Mouse (Mus musculus) heart, embryonic 15.5 days (tissue): ENCODE results near the gene Arhgap20. TPM values are rescaled to one million over a fixed set of nuclear protein-coding genes. Genes with fewer than 3 reads are reported as not detected.

ENCODE experiments used
- ATAC-seq: fragments of 200-750 bp; cut with Nextera tagmentation; replicated peaks from 2 replicates; pipeline ENCODE4 v1.8.0; 2017; ENCODE audit warnings: low read depth, moderate TSS enrichment; ENCODE audit not compliant: insufficient number of reproducible peaks, insufficient read depth, low FRiP score
- H3K27ac ChIP-seq: fragments of 300-500 bp; sonication (generic); 2 replicates; pipeline ENCODE4 v1.5.1; 2015; ENCODE audit warnings: mild to moderate bottlenecking, inconsistent platforms
- H3K27me3 ChIP-seq: fragments of 300-500 bp; sonication (generic); 2 replicates; pipeline ENCODE4 v1.6.1; 2015; ENCODE audit warnings: inconsistent platforms
- H3K36me3 ChIP-seq: fragments of 300-500 bp; sonication (generic); 2 replicates; pipeline ENCODE4 v1.6.1; 2015; ENCODE audit warnings: mild to moderate bottlenecking, inconsistent platforms
- H3K4me1 ChIP-seq: fragments of 300-500 bp; sonication (generic); replicated peaks from 2 replicates; pipeline ENCODE4 v1.6.1; 2015; ENCODE audit warnings: inconsistent platforms
- H3K4me2 ChIP-seq: fragments of 300-500 bp; sonication (generic); 2 replicates; pipeline ENCODE4 v1.6.1; 2015; ENCODE audit warnings: inconsistent platforms, mild to moderate bottlenecking, moderate library complexity
- H3K4me3 ChIP-seq: fragments of 300-500 bp; sonication (generic); 2 replicates; pipeline ENCODE4 v1.5.1; 2015; ENCODE audit warnings: mild to moderate bottlenecking, inconsistent platforms
- H3K9ac ChIP-seq: fragments of 300-500 bp; sonication (generic); 2 replicates; pipeline ENCODE4 v1.6.1; 2015; ENCODE audit warnings: mild to moderate bottlenecking, inconsistent platforms
- H3K9me3 ChIP-seq: fragments of 300-500 bp; sonication (generic); replicated peaks from 2 replicates; pipeline ENCODE4 v1.6.1; 2016; ENCODE audit warnings: inconsistent platforms
- WGBS: fragments of 180-500 bp; shearing (Covaris S2); methylation state at CpG from one replicate; pipeline ENCODE4 v1.1.7; 2015; ENCODE audit warnings: mixed read lengths; 5-methylcytosine and 5-hydroxymethylcytosine counted together
- polyA plus RNA-seq: library from polyadenylated mRNA; unstranded; fragments of >200 nt; fragmentation: Nextera tagmentation; extraction: Ambion mirVana; gene quantifications from 2 replicates; pipeline ENCODE4 v1.2.1, GENCODE M21; 2015

Gene Arhgap20
- 1.5 and 1.9 TPM in 2 replicates for polyA plus RNA-seq

GRCm38 (mm10) chr9:51764921-51765416 is at the start of gene Arhgap20:
TSS of gene Arhgap20 (plus strand) at chr9:51765337.
- peak; percentile 91 for ATAC-seq
- H3K36me3 ChIP-seq = no peaks in the 10 kb centered on the region
- peak within 1 kb of the TSS; percentile 43; the same call in 1 of the 2 replicates for H3K27ac ChIP-seq
- peak within 1 kb of the TSS; percentile 56 for H3K9ac ChIP-seq
- H3K4me2 ChIP-seq = peak within 1 kb of the TSS; percentile 98
- peaks cover 54% of the 10 kb centered on the region for H3K27me3 ChIP-seq
- peak within 1 kb of the TSS; percentile 67 for H3K4me3 ChIP-seq
- 1% methylated on average over 62 of the region's 77 CpGs for WGBS
- H3K9me3 ChIP-seq = no peaks in the 10 kb centered on the region
- peaks cover 21% of the 10 kb centered on the region for H3K4me1 ChIP-seq

- ATAC-seq = no peak
Measured at GRCm38 (mm10) chr9:51718793-51719192, 46.3 kb upstream of the Arhgap20 start.

GRCm38 (mm10) chr9:51727960-51728359 is 37.2 kb upstream of the Arhgap20 start:
- Histone ChIP-seq H3K36me3 (no peaks in the 10 kb centered on the region), H3K9me3 (no peaks in the 10 kb centered on the region), H3K4me2 (no peak overlapping the region), H3K4me1 (0 out of 2 replicates have a peak, but pooled peaks cover 4% of the 10 kb centered on the region), H3K27me3 (no peaks in the 10 kb centered on the region), H3K4me3 (no peak overlapping the region), H3K9ac (no peak overlapping the region), H3K27ac (no peak overlapping the region)
- ATAC-seq = no peak
- WGBS = 39% methylated on average over 6 of the region's 6 CpGs

More at GRCm38 (mm10) chr9:51718793-51719192, 46.3 kb upstream of the Arhgap20 start:
- no peaks in the 10 kb centered on the region for H3K36me3 ChIP-seq
- H3K9ac ChIP-seq = no peak overlapping the region
- H3K27ac ChIP-seq = no peak overlapping the region
- no peak overlapping the region for H3K4me3 ChIP-seq
- H3K4me1 ChIP-seq = 0 out of 2 replicates have a peak, but pooled peaks cover 2% of the 10 kb centered on the region
- H3K4me2 ChIP-seq = no peak overlapping the region
- no peaks in the 10 kb centered on the region for H3K9me3 ChIP-seq
- H3K27me3 ChIP-seq = no peaks in the 10 kb centered on the region
- 79% methylated on average over 3 of the region's 3 CpGs for WGBS

- ATAC-seq = no peak
- no peaks in the 10 kb centered on the region for H3K4me1 ChIP-seq
- 65% methylated on average over 9 of the region's 9 CpGs for WGBS
Measured at GRCm38 (mm10) chr9:51735180-51736034, 29.7 kb upstream of the Arhgap20 start.

GRCm38 (mm10) chr9:51736750-51737368 is 28.3 kb upstream of the Arhgap20 start:
- no peak overlapping the region for H3K27ac ChIP-seq
- 74% methylated on average over 5 of the region's 5 CpGs for WGBS
- H3K27me3 ChIP-seq = no peaks in the 10 kb centered on the region
- H3K9ac ChIP-seq = no peak overlapping the region
- H3K4me3 ChIP-seq = no peak overlapping the region
- H3K4me1 ChIP-seq = no peaks in the 10 kb centered on the region
- no peak for ATAC-seq
- no peaks in the 10 kb centered on the region for H3K36me3 ChIP-seq
- H3K4me2 ChIP-seq = no peak overlapping the region
- H3K9me3 ChIP-seq = no peaks in the 10 kb centered on the region

More at GRCm38 (mm10) chr9:51735180-51736034, 29.7 kb upstream of the Arhgap20 start:
- no peaks in the 10 kb centered on the region for H3K36me3 ChIP-seq
- no peak overlapping the region for H3K4me3 ChIP-seq
- H3K4me2 ChIP-seq = no peak overlapping the region
- H3K27me3 ChIP-seq = no peaks in the 10 kb centered on the region
- no peaks in the 10 kb centered on the region for H3K9me3 ChIP-seq
- H3K27ac ChIP-seq = no peak overlapping the region
- H3K9ac ChIP-seq = no peak overlapping the region; the same call in 1 of the 2 replicates

GRCm38 (mm10) chr9:51738349-51738748 is 26.8 kb upstream of the Arhgap20 start:
- no peaks in the 10 kb centered on the region for H3K36me3 ChIP-seq
- no peak overlapping the region for H3K27ac ChIP-seq
- no peak overlapping the region for H3K4me3 ChIP-seq
- no peak overlapping the region for H3K9ac ChIP-seq
- no peak for ATAC-seq
- H3K4me2 ChIP-seq = no peak overlapping the region
- H3K27me3 ChIP-seq = no peaks in the 10 kb centered on the region
- H3K4me1 ChIP-seq = no peaks in the 10 kb centered on the region
- 83% methylated on average over 9 of the region's 9 CpGs for WGBS
- H3K9me3 ChIP-seq = no peaks in the 10 kb centered on the region

- no peaks in the 10 kb centered on the region for H3K36me3 ChIP-seq
- H3K27me3 ChIP-seq = no peaks in the 10 kb centered on the region
- no peak overlapping the region for H3K4me3 ChIP-seq
- no peak overlapping the region for H3K9ac ChIP-seq
- no peaks in the 10 kb centered on the region for H3K9me3 ChIP-seq
- no peak overlapping the region for H3K4me2 ChIP-seq
- no peaks in the 10 kb centered on the region for H3K4me1 ChIP-seq
- no peak for ATAC-seq
- WGBS = 81% methylated on average over 4 of the region's 4 CpGs
- H3K27ac ChIP-seq = no peak overlapping the region
Measured at GRCm38 (mm10) chr9:51739826-51740225, 25.3 kb upstream of the Arhgap20 start.

GRCm38 (mm10) chr9:51750144-51750543 is 15.0 kb upstream of the Arhgap20 start:
- H3K4me3 ChIP-seq = no peak overlapping the region
- H3K9me3 ChIP-seq = no peaks in the 10 kb centered on the region
- no peak for ATAC-seq
- H3K27ac ChIP-seq = no peak overlapping the region
- no peak overlapping the region for H3K9ac ChIP-seq
- no peaks in the 10 kb centered on the region for H3K27me3 ChIP-seq
- no peaks in the 10 kb centered on the region for H3K36me3 ChIP-seq
- no peaks in the 10 kb centered on the region for H3K4me1 ChIP-seq
- no peak overlapping the region for H3K4me2 ChIP-seq
- 58% methylated on average over 4 of the region's 4 CpGs for WGBS

GRCm38 (mm10) chr9:51761003-51761402 is 4.1 kb upstream of the Arhgap20 start:
- H3K4me1 ChIP-seq = peaks cover 11% of the 10 kb centered on the region
- no peak overlapping the region for H3K27ac ChIP-seq
- no peak for ATAC-seq
- H3K4me2 ChIP-seq = no peak overlapping the region
- H3K27me3 ChIP-seq = peaks cover 40% of the 10 kb centered on the region
- H3K9ac ChIP-seq = no peak overlapping the region
- no peak overlapping the region for H3K4me3 ChIP-seq
- no peaks in the 10 kb centered on the region for H3K36me3 ChIP-seq
- WGBS = 77% methylated on average over 2 of the region's 2 CpGs
- H3K9me3 ChIP-seq = no peaks in the 10 kb centered on the region

GRCm38 (mm10) chr9:51764041-51764875 is 879 bp upstream of the Arhgap20 start:
- Histone ChIP-seq H3K4me2 (peak overlapping the region; percentile 98), H3K4me3 (peak overlapping the region; percentile 67), H3K4me1 (peaks cover 21% of the 10 kb centered on the region), H3K27ac (peak overlapping the region; percentile 43; the same call in 1 of the 2 replicates), H3K9me3 (no peaks in the 10 kb centered on the region), H3K27me3 (peaks cover 54% of the 10 kb centered on the region), H3K36me3 (no peaks in the 10 kb centered on the region), H3K9ac (peak overlapping the region; percentile 56)
- ATAC-seq = peak; percentile 24
- 10% methylated on average over 12 of the region's 12 CpGs for WGBS
